Mouse (Mus musculus) stomach, embryonic 14.5 days (tissue): ENCODE results near the gene Grxcr1. TPM values are rescaled to one million over a fixed set of nuclear protein-coding genes. Genes with fewer than 3 reads are reported as not detected.

ENCODE experiments used
- ATAC-seq: fragments of 200-750 bp; cut with Nextera tagmentation; 2 replicates; pipeline ENCODE4 v1.8.0; 2017; ENCODE audit warnings: low read depth, moderate TSS enrichment; ENCODE audit not compliant: insufficient number of reproducible peaks, insufficient read depth, low FRiP score
- H3K27ac ChIP-seq: fragments of 300-500 bp; sonication (generic); 2 replicates; pipeline ENCODE4 v1.5.1; 2014; ENCODE audit warnings: mild to moderate bottlenecking, low read length, moderate library complexity, mixed read lengths
- H3K27me3 ChIP-seq: fragments of 300-500 bp; sonication (generic); 2 replicates; pipeline ENCODE4 v1.6.1; 2014; ENCODE audit warnings: low read length, control low read depth, mixed read lengths; ENCODE audit not compliant: control insufficient read depth, insufficient read depth
- H3K36me3 ChIP-seq: fragments of 300-500 bp; sonication (generic); 2 replicates; pipeline ENCODE4 v1.6.1; 2014; ENCODE audit warnings: mild to moderate bottlenecking, control low read depth, low read length, moderate library complexity, mixed read lengths; ENCODE audit not compliant: control insufficient read depth, insufficient read depth
- H3K4me1 ChIP-seq: fragments of 300-500 bp; sonication (generic); 2 replicates; pipeline ENCODE4 v1.6.1; 2014; ENCODE audit warnings: low read length, control low read depth, mixed read lengths; ENCODE audit not compliant: control insufficient read depth, insufficient read depth
- H3K4me2 ChIP-seq: fragments of 300-500 bp; sonication (generic); replicated peaks from 2 replicates; pipeline ENCODE4 v1.6.1; 2014; ENCODE audit warnings: low read depth, low read length, control low read depth
- H3K4me3 ChIP-seq: fragments of 300-500 bp; sonication (generic); 2 replicates; pipeline ENCODE4 v1.5.1; 2014; ENCODE audit warnings: low read depth, low read length, control low read depth
- H3K9ac ChIP-seq: fragments of 300-500 bp; sonication (generic); replicated peaks from 2 replicates; pipeline ENCODE4 v1.6.1; 2014; ENCODE audit warnings: low read depth, mild to moderate bottlenecking, control low read depth, low read length, moderate library complexity, mixed read lengths
- H3K9me3 ChIP-seq: fragments of 300-500 bp; sonication (generic); 2 replicates; pipeline ENCODE4 v1.6.1; 2016; ENCODE audit warnings: low read depth, low read length, control low read depth; ENCODE audit not compliant: control insufficient read depth
- WGBS: fragments of 180-500 bp; shearing (Covaris S2); extraction: QIAGEN DNeasy Blood & Tissue Kit; methylation state at CpG from one replicate; pipeline ENCODE4 v1.1.7; 2014; 5-methylcytosine and 5-hydroxymethylcytosine counted together
- polyA plus RNA-seq: library from polyadenylated mRNA; unstranded; fragments of >200 nt; fragmentation: Nextera tagmentation; extraction: Ambion mirVana; gene quantifications from 2 replicates; pipeline ENCODE4 v1.2.1, GENCODE M21; 2014

Grxcr1 gene
- polyA plus RNA-seq, 1 experiment from 2014 or later: not detected

DNA sequence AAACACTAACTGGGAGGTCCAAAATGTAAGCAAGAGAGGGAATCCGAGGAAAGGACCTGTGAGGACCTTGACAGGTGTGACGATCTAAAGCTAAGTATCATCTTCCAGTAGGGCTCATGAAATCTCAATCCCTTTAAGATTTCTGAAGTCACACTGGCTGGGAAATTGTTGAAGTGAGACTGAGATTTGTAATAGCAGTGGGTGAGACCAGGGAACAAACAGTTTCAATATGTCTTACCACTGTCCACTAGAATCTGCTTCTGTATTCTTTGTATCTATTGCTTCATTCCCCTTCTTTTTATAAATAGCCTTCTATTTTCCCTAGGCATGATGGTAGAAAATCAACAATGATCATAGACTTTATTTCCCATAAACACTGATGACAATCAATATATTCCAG lies 10.8 kb upstream of the Grxcr1 start:
- Histone ChIP-seq H3K27ac (no peak overlapping the region), H3K9me3 (no peaks in the 10 kb centered on the region), H3K27me3 (no peaks in the 10 kb centered on the region), H3K4me1 (no peaks in the 10 kb centered on the region), H3K9ac (no peak overlapping the region), H3K36me3 (no peaks in the 10 kb centered on the region), H3K4me2 (no peak overlapping the region), H3K4me3 (no peak overlapping the region)
- WGBS: 50% methylated on average over 2 of the region's 2 CpGs
- ATAC-seq: no peak

- Histone ChIP-seq H3K4me2 (no peak overlapping the region), H3K9ac (no peak overlapping the region), H3K9me3 (no peaks in the 10 kb centered on the region), H3K27me3 (no peaks in the 10 kb centered on the region), H3K4me1 (no peaks in the 10 kb centered on the region), H3K36me3 (no peaks in the 10 kb centered on the region), H3K27ac (no peak overlapping the region), H3K4me3 (no peak overlapping the region)
- no peak for ATAC-seq
- 75% methylated on average over 2 of the region's 2 CpGs for WGBS
These were observed 4.8 kb upstream of the Grxcr1 start for GRCm38 (mm10) chr5:68026658-68027422.

DNA sequence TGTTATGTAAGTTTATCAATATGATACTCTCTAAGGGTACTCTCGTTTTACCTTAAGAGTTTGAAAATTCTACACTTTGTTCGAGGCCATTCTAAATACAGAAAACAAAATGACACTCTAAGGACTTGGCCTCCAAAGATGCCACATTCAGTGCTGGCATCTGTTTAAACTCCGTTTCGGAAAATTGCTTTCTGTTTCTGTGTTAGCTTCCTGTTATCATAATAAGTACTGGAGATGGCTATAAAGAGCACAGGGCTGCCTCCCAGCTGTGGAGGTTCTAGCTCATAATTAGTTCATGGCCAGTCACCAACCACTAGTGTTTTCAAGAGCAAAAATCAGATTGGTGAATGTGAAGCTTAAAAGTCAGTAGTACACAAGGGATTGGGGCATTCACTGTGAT lies 4.2 kb upstream of the Grxcr1 start:
- Histone ChIP-seq H3K27me3 (no peaks in the 10 kb centered on the region), H3K9ac (no peak overlapping the region), H3K4me1 (no peaks in the 10 kb centered on the region), H3K4me2 (no peak overlapping the region), H3K27ac (no peak overlapping the region), H3K4me3 (no peak overlapping the region), H3K36me3 (no peaks in the 10 kb centered on the region), H3K9me3 (no peaks in the 10 kb centered on the region)
- WGBS: 73% methylated on average over 4 of the region's 4 CpGs
- ATAC-seq: no peak

DNA sequence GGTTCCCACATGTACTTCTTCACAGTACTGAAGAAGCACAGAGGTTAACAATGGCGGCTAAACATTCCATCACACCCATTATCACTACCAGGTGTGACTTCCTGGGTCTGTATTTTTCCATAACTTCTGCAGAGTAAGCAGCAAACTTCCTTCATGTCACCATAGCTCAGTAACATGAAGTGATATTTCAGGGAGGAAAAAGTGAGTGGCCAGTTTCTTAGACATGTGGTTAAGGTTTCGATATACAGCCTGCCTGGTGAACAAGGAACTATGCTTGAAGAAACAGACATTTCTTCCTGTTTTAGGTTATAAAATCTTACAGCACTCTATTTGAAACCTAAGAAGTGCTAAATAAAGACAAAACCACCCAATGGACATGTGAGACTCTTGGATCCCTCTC lies 1.7 kb downstream of the Grxcr1 start:
- WGBS: 87% methylated on average over 2 of the region's 2 CpGs

GRCm38 (mm10) chr5:68039077-68039476 lies 7.4 kb downstream of the Grxcr1 start:
- ATAC-seq: no peak
- H3K4me2 ChIP-seq: no peak overlapping the region
- H3K27me3 ChIP-seq: no peaks in the 10 kb centered on the region
- H3K27ac ChIP-seq: no peak overlapping the region
- no peaks in the 10 kb centered on the region for H3K9me3 ChIP-seq
- no peaks in the 10 kb centered on the region for H3K36me3 ChIP-seq
- no peaks in the 10 kb centered on the region for H3K4me1 ChIP-seq
- WGBS: 76% methylated on average over 2 of the region's 2 CpGs
- H3K9ac ChIP-seq: no peak overlapping the region
- no peak overlapping the region for H3K4me3 ChIP-seq

More for the DNA sequence above, 1.7 kb downstream of the Grxcr1 start:
- H3K9ac ChIP-seq: no peak overlapping the region
- no peak overlapping the region for H3K4me2 ChIP-seq
- H3K36me3 ChIP-seq: no peaks in the 10 kb centered on the region
- ATAC-seq: no peak
- no peaks in the 10 kb centered on the region for H3K4me1 ChIP-seq
- H3K4me3 ChIP-seq: no peak overlapping the region
- H3K27ac ChIP-seq: no peak overlapping the region
- H3K27me3 ChIP-seq: no peaks in the 10 kb centered on the region
- H3K9me3 ChIP-seq: no peaks in the 10 kb centered on the region

GRCm38 (mm10) chr5:68043339-68043738 lies 11.7 kb downstream of the Grxcr1 start:
- no peak overlapping the region for H3K27ac ChIP-seq
- ATAC-seq: no peak
- H3K4me2 ChIP-seq: no peak overlapping the region

GRCm38 (mm10) chr5:68048783-68049182 lies 17.1 kb downstream of the Grxcr1 start:
- ATAC-seq: no peak
- H3K36me3 ChIP-seq: no peaks in the 10 kb centered on the region
- H3K27me3 ChIP-seq: no peaks in the 10 kb centered on the region
- 64% methylated on average over 4 of the region's 4 CpGs for WGBS
- H3K4me2 ChIP-seq: no peak overlapping the region
- no peaks in the 10 kb centered on the region for H3K9me3 ChIP-seq
- no peak overlapping the region for H3K27ac ChIP-seq
- no peaks in the 10 kb centered on the region for H3K4me1 ChIP-seq
- no peak overlapping the region for H3K9ac ChIP-seq
- no peak overlapping the region for H3K4me3 ChIP-seq

More at GRCm38 (mm10) chr5:68043339-68043738, 11.7 kb downstream of the Grxcr1 start:
- no peaks in the 10 kb centered on the region for H3K4me1 ChIP-seq
- no peaks in the 10 kb centered on the region for H3K9me3 ChIP-seq
- no peaks in the 10 kb centered on the region for H3K27me3 ChIP-seq
- no peak overlapping the region for H3K9ac ChIP-seq
- no peaks in the 10 kb centered on the region for H3K36me3 ChIP-seq
- WGBS: 89% methylated on average over 5 of the region's 5 CpGs
- no peak overlapping the region for H3K4me3 ChIP-seq

- no peak overlapping the region for H3K27ac ChIP-seq
- no peaks in the 10 kb centered on the region for H3K9me3 ChIP-seq
- 51% methylated on average over 4 of the region's 4 CpGs for WGBS
- ATAC-seq: no peak
- no peak overlapping the region for H3K4me2 ChIP-seq
- H3K36me3 ChIP-seq: no peaks in the 10 kb centered on the region
- no peak overlapping the region for H3K9ac ChIP-seq
- no peaks in the 10 kb centered on the region for H3K4me1 ChIP-seq
- H3K4me3 ChIP-seq: no peak overlapping the region
- no peaks in the 10 kb centered on the region for H3K27me3 ChIP-seq
These were observed 17.9 kb downstream of the Grxcr1 start for GRCm38 (mm10) chr5:68049536-68049935.

- H3K9ac ChIP-seq: no peak overlapping the region
- no peaks in the 10 kb centered on the region for H3K27me3 ChIP-seq
- H3K9me3 ChIP-seq: no peaks in the 10 kb centered on the region
- 68% methylated on average over 5 of the region's 5 CpGs for WGBS
- no peak for ATAC-seq
- H3K27ac ChIP-seq: no peak overlapping the region
- H3K4me2 ChIP-seq: no peak overlapping the region
- H3K36me3 ChIP-seq: no peaks in the 10 kb centered on the region
- no peak overlapping the region for H3K4me3 ChIP-seq
- no peaks in the 10 kb centered on the region for H3K4me1 ChIP-seq
These were observed 19.5 kb downstream of the Grxcr1 start for GRCm38 (mm10) chr5:68051101-68051500.
